Mouse (Mus musculus) thymus, adult 2 months (tissue): Measurements from ENCODE around the gene Orc2.

ENCODE experiments used
- CTCF ChIP-seq: fragments of 200-500 bp; IDR thresholded peaks from 2 replicates; pipeline ENCODE4 v1.5.1; 2012; ENCODE audit warnings: mild to moderate bottlenecking, control low read depth, low read length, moderate library complexity, borderline replicate concordance; ENCODE audit not compliant: control insufficient read depth, poor library complexity, insufficient read depth; ENCODE audit errors: extremely low read depth
- POLR2A ChIP-seq: fragments of 200-500 bp; IDR thresholded peaks from 2 replicates; pipeline ENCODE4 v1.6.1; 2012; ENCODE audit warnings: mild to moderate bottlenecking, low read length, control low read depth, moderate library complexity; ENCODE audit not compliant: control insufficient read depth, poor library complexity, insufficient read depth; ENCODE audit errors: extremely low read depth

DNA sequence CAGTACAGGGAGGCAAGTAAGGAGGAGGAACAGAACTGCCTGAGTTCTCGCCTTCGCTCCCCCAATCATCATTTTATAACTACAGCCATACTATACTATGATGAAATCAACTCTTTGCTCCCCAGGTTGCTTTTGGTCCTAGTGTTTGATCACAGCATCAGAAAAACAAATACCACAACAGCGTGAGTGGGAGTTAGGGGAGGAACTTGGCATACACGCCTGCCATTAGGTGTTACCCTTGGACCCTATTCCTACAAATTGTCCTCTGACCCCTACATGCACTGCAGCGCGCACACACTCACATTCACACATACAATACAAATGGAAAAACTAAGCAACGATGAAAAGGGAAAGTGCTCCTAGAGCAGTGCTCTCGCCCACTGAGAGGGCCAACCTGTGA is 29.2 kb downstream of the Orc2 start:
- TF ChIP-seq POLR2A: no peak
- no peak for TF ChIP-seq CTCF
